Mouse (Mus musculus) liver, adult 2 months (tissue): ENCODE data around the gene Car6. TPM values are rescaled to one million over a fixed set of nuclear protein-coding genes. Genes with fewer than 3 reads are reported as not detected.

ENCODE experiments used
- DNase-seq: peaks from one replicate; pipeline ENCODE4 v3.0.0-alpha.2; 2011; ENCODE audit warnings: low read depth, low spot score; ENCODE audit errors: extremely low read depth
- H3K27ac ChIP-seq: fragments of 200-500 bp; replicated peaks from 2 replicates; pipeline ENCODE4 v1.5.1; 2012; ENCODE audit warnings: low read depth, mild to moderate bottlenecking, control low read depth, inconsistent platforms, low read length; ENCODE audit not compliant: insufficient read depth
- H3K27me3 ChIP-seq: fragments of 200-500 bp; 2 replicates; pipeline ENCODE4 v1.6.1; 2012; ENCODE audit warnings: mild to moderate bottlenecking, moderate library complexity, low read length, inconsistent platforms; ENCODE audit not compliant: control insufficient read depth, insufficient read depth
- H3K36me3 ChIP-seq: fragments of 200-500 bp; 2 replicates; pipeline ENCODE4 v1.6.1; 2012; ENCODE audit warnings: low read length, inconsistent platforms; ENCODE audit not compliant: control insufficient read depth, insufficient read depth
- H3K4me1 ChIP-seq: fragments of 200-500 bp; 2 replicates; pipeline ENCODE4 v1.6.1; 2011; ENCODE audit warnings: low read length; ENCODE audit not compliant: control insufficient read depth, insufficient read depth
- H3K4me3 ChIP-seq: fragments of 200-500 bp; 2 replicates; pipeline ENCODE4 v1.5.1; 2011; ENCODE audit warnings: low read depth, mild to moderate bottlenecking, control low read depth, low read length, moderate library complexity; ENCODE audit not compliant: insufficient read depth
- H3K79me2 ChIP-seq: fragments of 200-500 bp; 2 replicates; pipeline ENCODE4 v1.6.1; 2012; ENCODE audit warnings: inconsistent platforms, mild to moderate bottlenecking, low read length, moderate library complexity; ENCODE audit not compliant: control insufficient read depth, insufficient read depth
- H3K9ac ChIP-seq: fragments of 200-500 bp; 2 replicates; pipeline ENCODE4 v1.6.1; 2012; ENCODE audit warnings: low read depth, mild to moderate bottlenecking, control low read depth, inconsistent platforms, low read length
- CTCF ChIP-seq: fragments of 200-500 bp; IDR thresholded peaks from 2 replicates; pipeline ENCODE4 v1.5.1; 2011; ENCODE audit warnings: low read depth, low read length, control low read depth
- POLR2A ChIP-seq: fragments of 200-500 bp; IDR thresholded peaks from 2 replicates; pipeline ENCODE4 v1.6.1; 2011; ENCODE audit warnings: low read length, control low read depth; ENCODE audit not compliant: insufficient read depth; ENCODE audit errors: extremely low read depth
- WGBS: fragments of 180-500 bp; shearing (Covaris S2); methylation state at CpG from one replicate; pipeline ENCODE4 v1.1.7; 2018; 5-methylcytosine and 5-hydroxymethylcytosine counted together
- polyA plus RNA-seq: library from polyadenylated mRNA; depleted of rRNA; stranded (reverse); fragments of >200 nt; gene quantifications from 2 replicates; pipeline ENCODE4 v1.2.3, GENCODE M21; 2012
- total RNA-seq: library from RNA; depleted of rRNA; stranded (reverse); fragments of >200 nt; gene quantifications from 2 replicates; pipeline ENCODE4 v1.2.3, GENCODE M21; 2014

The Car6 gene
- total and polyA plus RNA-seq, 2 experiments, result not detected

- H3K4me3 ChIP-seq, result no peak overlapping the region
- DNase-seq, result peak; percentile 67
- H3K4me1 ChIP-seq, result no peaks in the 10 kb centered on the region
- no peaks in the 10 kb centered on the region for H3K36me3 ChIP-seq
- TF ChIP-seq POLR2A, result no peak
- TF ChIP-seq CTCF, result no peak
- no peaks in the 10 kb centered on the region for H3K79me2 ChIP-seq
- H3K27me3 ChIP-seq, result no peaks in the 10 kb centered on the region
- no peak overlapping the region for H3K27ac ChIP-seq
- no peak overlapping the region for H3K9ac ChIP-seq
- 58% methylated on average over 11 of the region's 11 CpGs for WGBS
Measured at GRCm38 (mm10) chr4:150188236-150188635, 12.9 kb downstream of the Car6 start.

- no peak for DNase-seq
- Histone ChIP-seq H3K27me3 (no peaks in the 10 kb centered on the region), H3K4me1 (no peaks in the 10 kb centered on the region), H3K9ac (no peak overlapping the region), H3K79me2 (no peaks in the 10 kb centered on the region), H3K36me3 (no peaks in the 10 kb centered on the region), H3K27ac (no peak overlapping the region), H3K4me3 (no peak overlapping the region)
- TF ChIP-seq CTCF, result peak; percentile 12; the same call in 1 of the 2 replicates
- TF ChIP-seq POLR2A, result no peak
- WGBS, result 86% methylated on average over 7 of the region's 7 CpGs
Measured at GRCm38 (mm10) chr4:150181304-150181703, 19.8 kb downstream of the Car6 start.

- Histone ChIP-seq H3K36me3 (no peaks in the 10 kb centered on the region), H3K9ac (no peak overlapping the region), H3K79me2 (no peaks in the 10 kb centered on the region), H3K4me1 (no peaks in the 10 kb centered on the region), H3K27ac (no peak overlapping the region), H3K4me3 (no peak overlapping the region), H3K27me3 (no peaks in the 10 kb centered on the region)
- WGBS, result 78% methylated on average over 4 of the region's 4 CpGs
- DNase-seq, result no peak
- TF ChIP-seq CTCF (no peak), POLR2A (no peak)
Measured at GRCm38 (mm10) chr4:150178131-150178530, 23.0 kb downstream of the Car6 start.

GRCm38 (mm10) chr4:150177122-150177521 is 24.0 kb downstream of the Car6 start:
- H3K27ac ChIP-seq, result no peak overlapping the region
- no peaks in the 10 kb centered on the region for H3K36me3 ChIP-seq
- TF ChIP-seq CTCF (no peak), POLR2A (no peak)
- no peaks in the 10 kb centered on the region for H3K79me2 ChIP-seq
- WGBS, result 62% methylated on average over 8 of the region's 8 CpGs
- H3K4me1 ChIP-seq, result no peaks in the 10 kb centered on the region
- no peak overlapping the region for H3K4me3 ChIP-seq
- no peak overlapping the region for H3K9ac ChIP-seq
- H3K27me3 ChIP-seq, result no peaks in the 10 kb centered on the region
- no peak for DNase-seq

GRCm38 (mm10) chr4:150176535-150176934 is 24.6 kb downstream of the Car6 start:
- peak; percentile 31 for DNase-seq
- no peak overlapping the region for H3K4me3 ChIP-seq

GRCm38 (mm10) chr4:150174027-150174426 is 27.1 kb downstream of the Car6 start:
- no peak overlapping the region for H3K4me3 ChIP-seq
- no peak overlapping the region for H3K9ac ChIP-seq
- 90% methylated on average over 14 of the region's 14 CpGs for WGBS
- H3K27me3 ChIP-seq, result no peaks in the 10 kb centered on the region
- TF ChIP-seq POLR2A (no peak), CTCF (0 out of 2 replicates have a peak, but pooled peaks have one; percentile 19)
- no peaks in the 10 kb centered on the region for H3K79me2 ChIP-seq
- no peaks in the 10 kb centered on the region for H3K36me3 ChIP-seq
- no peak for DNase-seq
- H3K27ac ChIP-seq, result no peak overlapping the region
- no peaks in the 10 kb centered on the region for H3K4me1 ChIP-seq

More at GRCm38 (mm10) chr4:150176535-150176934, 24.6 kb downstream of the Car6 start:
- Histone ChIP-seq H3K9ac (no peak overlapping the region), H3K36me3 (no peaks in the 10 kb centered on the region), H3K4me1 (no peaks in the 10 kb centered on the region), H3K27me3 (no peaks in the 10 kb centered on the region), H3K27ac (no peak overlapping the region), H3K79me2 (no peaks in the 10 kb centered on the region)
- 6% methylated on average over 7 of the region's 7 CpGs for WGBS
- TF ChIP-seq POLR2A, result no peak
- peak; percentile 95 for TF ChIP-seq CTCF
